14 mouse cellular contexts compared by ENCODE assay signal in the genomic region with DNA sequence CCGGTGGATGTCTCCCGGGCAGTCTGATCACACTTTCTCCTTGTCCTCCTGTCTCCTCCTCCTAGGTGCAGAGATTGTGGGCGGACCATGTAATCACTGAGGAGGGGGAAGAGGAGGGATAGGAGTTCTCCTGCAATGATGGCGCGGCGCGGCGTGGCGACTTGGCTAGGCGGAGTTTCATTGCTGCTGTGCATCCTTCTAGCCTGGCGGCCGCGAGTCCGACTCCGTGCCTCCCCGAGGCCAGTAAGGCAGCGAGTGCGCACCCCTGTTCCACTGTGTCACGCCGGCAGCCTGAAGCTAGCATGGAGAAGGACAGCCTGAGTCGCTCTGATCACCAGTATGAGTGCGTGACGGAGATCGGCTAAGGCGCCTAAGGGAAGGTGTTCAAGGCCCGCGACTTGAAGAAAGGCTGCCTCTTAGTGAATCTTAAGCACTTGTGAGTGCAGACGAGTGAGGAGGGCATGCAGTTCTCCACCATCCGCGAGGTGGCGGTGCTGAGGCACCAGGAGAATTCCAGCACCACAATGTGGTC. TPM values are rescaled to one million over a fixed set of nuclear protein-coding genes. Genes with fewer than 3 reads are reported as not detected.
DNase-seq lines count a peak whose midpoint lies in the region; ATAC-seq and TF ChIP-seq lines count a peak whose summit lies in the region.
"Not testable (repeated sequence)": the region's sequence is repeated elsewhere in the genome, so short reads cannot be mapped to it uniquely, and the experiment has no call there.
"Had no signal": no experiment of that assay in that cellular context is flagged by ENCODE, and none has a peak within 500 bp of the region (broad histone marks: within the 10 kb centered on the region; RNA-seq: fewer than 3 reads in every experiment).

No protein-coding gene starts in this region.

- H3K4me1 ChIP-seq in embryonic facial prominence, embryonic 12.5 days; limb, embryonic 14.5 days (ENCODE audit: control insufficient read depth, insufficient read depth, low read length): not testable (repeated sequence)

- DNase-seq in adrenal gland, adult 2 months: peak; percentile 40
- peak; percentile 12 for DNase-seq in gastrocnemius, postnatal 10 days
- peak; percentile 56 for DNase-seq in kidney, adult 18-20 months
- peak; percentile 21 for DNase-seq in layer of hippocampus, adult 9-11 months
- not testable (repeated sequence) for DNase-seq in limb, embryonic 14.5 days (ENCODE audit: low spot score)
- peak; percentile 52 for DNase-seq in ovary, postnatal 10 days (ENCODE audit: low spot score)
- DNase-seq in thymus, postnatal 4 days: peak; percentile 8

- 5% methylated on average over 27 of the region's 31 CpGs for WGBS in embryonic facial prominence, embryonic 12.5 days
- 20% methylated on average over 11 of the region's 31 CpGs for WGBS in limb, embryonic 14.5 days

- not testable (repeated sequence) for H3K4me2 ChIP-seq in embryonic facial prominence, embryonic 12.5 days (replicated peaks); limb, embryonic 14.5 days (replicated peaks; ENCODE audit: low read depth, low read length, severe bottlenecking)

- 0 out of 2 replicates have a peak, but pooled peaks have one; percentile 28 for ATAC-seq in embryonic facial prominence, embryonic 12.5 days (ENCODE audit: insufficient number of reproducible peaks, insufficient read depth, low FRiP score, low TSS enrichment)
- ATAC-seq in limb, embryonic 14.5 days (ENCODE audit: low FRiP score, low read depth): peak; percentile 19; the same call in 1 of the 2 replicates

- H3K27me3 ChIP-seq in embryonic facial prominence, embryonic 12.5 days; limb, embryonic 14.5 days (ENCODE audit: control insufficient read depth, insufficient read depth, low read length): not testable (repeated sequence)

- not testable (repeated sequence) for H3K4me3 ChIP-seq in embryonic facial prominence, embryonic 12.5 days; limb, embryonic 14.5 days (replicated peaks; ENCODE audit: low read length)

- TF ChIP-seq POLR2A in limb, embryonic 14.5 days (IDR thresholded peaks at IDR 0.05; ENCODE audit: borderline replicate concordance, extremely low read depth, insufficient read depth, insufficient read length): not testable (repeated sequence)

- H3K9ac ChIP-seq in embryonic facial prominence, embryonic 12.5 days; limb, embryonic 14.5 days (ENCODE audit: low read depth, low read length, severe bottlenecking): not testable (repeated sequence)

- H3K27ac ChIP-seq in embryonic facial prominence, embryonic 12.5 days; limb, embryonic 14.5 days (replicated peaks; ENCODE audit: low read depth, low read length): not testable (repeated sequence)

- not testable (repeated sequence) for H3K36me3 ChIP-seq in embryonic facial prominence, embryonic 12.5 days; limb, embryonic 14.5 days (ENCODE audit: control insufficient read depth, insufficient read depth, low read length)

- H3K9me3 ChIP-seq in embryonic facial prominence, embryonic 12.5 days; limb, embryonic 14.5 days (ENCODE audit: control insufficient read depth, low read length): not testable (repeated sequence)

RNA-seq across cellular contexts. Expression of gene Gm8024, which starts 19.2 kb away (rescaled TPM):
- total RNA-seq in adrenal gland, adult 2 months (2021): not detected
- not detected in 2 replicates for polyA plus RNA-seq in adrenal gland, adult 2 months (2012; rRNA removed)
- polyA plus RNA-seq in embryonic facial prominence, embryonic 12.5 days (2016; fragmentation: Nextera tagmentation; extraction: Ambion mirVana): not detected in 2 replicates
- total RNA-seq in gastrocnemius, postnatal 10 days (2021): not detected
- polyA plus RNA-seq in limb, embryonic 14.5 days (2012; rRNA removed): not detected in 2 replicates
- polyA plus RNA-seq in limb, embryonic 14.5 days (2014; fragmentation: Nextera tagmentation; extraction: Ambion mirVana): not detected in 2 replicates
- polyA plus RNA-seq: activated CD4-positive, CD25-positive, alpha-beta regulatory T cell, adult 4 months; CD4-positive, CD25-positive, alpha-beta regulatory T cell, adult 4 months; heart, embryonic 10.5 days; intestine, postnatal 0 days; midbrain, embryonic 10.5 days; thymus, postnatal 0 days had no signal

RNA-seq across cellular contexts. Expression of gene Gm8020, which starts 41.1 kb away (rescaled TPM):
- total RNA-seq in adrenal gland, adult 2 months (2021): not detected
- polyA plus RNA-seq in adrenal gland, adult 2 months (2012; rRNA removed): not detected in 2 replicates
- not detected in 2 replicates for polyA plus RNA-seq in embryonic facial prominence, embryonic 12.5 days (2016; fragmentation: Nextera tagmentation; extraction: Ambion mirVana)
- total RNA-seq in gastrocnemius, postnatal 10 days (2021): not detected
- not detected in 2 replicates for polyA plus RNA-seq in limb, embryonic 14.5 days (2012; rRNA removed)
- polyA plus RNA-seq in limb, embryonic 14.5 days (2014; fragmentation: Nextera tagmentation; extraction: Ambion mirVana): not detected in 2 replicates
- polyA plus RNA-seq: activated CD4-positive, CD25-positive, alpha-beta regulatory T cell, adult 4 months; CD4-positive, CD25-positive, alpha-beta regulatory T cell, adult 4 months; heart, embryonic 10.5 days; intestine, postnatal 0 days; midbrain, embryonic 10.5 days; thymus, postnatal 0 days had no signal

RNA-seq across cellular contexts. Expression of gene Gm17124, which starts 56.4 kb away (rescaled TPM):
- not detected for total RNA-seq in adrenal gland, adult 2 months (2021)
- polyA plus RNA-seq in adrenal gland, adult 2 months (2012; rRNA removed): not detected in 2 replicates
- polyA plus RNA-seq in embryonic facial prominence, embryonic 12.5 days (2016; fragmentation: Nextera tagmentation; extraction: Ambion mirVana): not detected in 2 replicates
- total RNA-seq in gastrocnemius, postnatal 10 days (2021): not detected
- not detected in 2 replicates for polyA plus RNA-seq in limb, embryonic 14.5 days (2012; rRNA removed)
- polyA plus RNA-seq in limb, embryonic 14.5 days (2014; fragmentation: Nextera tagmentation; extraction: Ambion mirVana): not detected in 2 replicates
- polyA plus RNA-seq: activated CD4-positive, CD25-positive, alpha-beta regulatory T cell, adult 4 months; CD4-positive, CD25-positive, alpha-beta regulatory T cell, adult 4 months; heart, embryonic 10.5 days; intestine, postnatal 0 days; midbrain, embryonic 10.5 days; thymus, postnatal 0 days had no signal
